Mouse (Mus musculus) stomach, postnatal 0 days (tissue): ENCODE data around the gene Ypel1.
A peak's percentile ranks its signal among the peaks of the same experiment; 100 is the strongest.

ENCODE experiments used
- CTCF ChIP-seq: IDR thresholded peaks from 2 replicates; pipeline ENCODE4 v1.5.1; 2016; ENCODE audit warnings: antibody characterized with exemption, low read depth, mild to moderate bottlenecking, moderate library complexity
- EP300 ChIP-seq: optimal IDR thresholded peaks from 2 replicates; pipeline ENCODE3; 2016; ENCODE audit warnings: antibody characterized with exemption

- TF ChIP-seq CTCF (peak; percentile 13; the same call in 1 of the 2 replicates), EP300 (no peak)
These were observed 7.4 kb downstream of the Ypel1 start for GRCm38 (mm10) chr16:17076869-17077268.
